Mouse (Mus musculus) granulocyte monocyte progenitor cell, adult 5-6 weeks (primary cell): ENCODE measurements around the gene Cutc. TPM values are rescaled to one million over a fixed set of nuclear protein-coding genes. Genes with fewer than 3 reads are reported as not detected.

Source experiments
- ATAC-seq: replicated peaks from 2 replicates; pipeline ENCODE4 v1.8.0; 2016; ENCODE audit warnings: mild to moderate bottlenecking, moderate TSS enrichment, inconsistent platforms; ENCODE audit not compliant: poor library complexity, severe bottlenecking
- total RNA-seq, 2 experiments: library from RNA; stranded (forward) in 1 of 2; stranded (reverse) in 1 of 2; fragments of 200-712, 200-1000 nt in 1 of 2; fragments of >200 nt in 1 of 2; fragmentation: Nextera tagmentation in 1 of 2; gene quantifications; 2 replicates each; pipeline ENCODE4 v1.2.3; 2014 to 2017

The Cutc gene
- total RNA-seq, 2 experiments from 2014 or later = 22.3 to 29.7 TPM

DNA sequence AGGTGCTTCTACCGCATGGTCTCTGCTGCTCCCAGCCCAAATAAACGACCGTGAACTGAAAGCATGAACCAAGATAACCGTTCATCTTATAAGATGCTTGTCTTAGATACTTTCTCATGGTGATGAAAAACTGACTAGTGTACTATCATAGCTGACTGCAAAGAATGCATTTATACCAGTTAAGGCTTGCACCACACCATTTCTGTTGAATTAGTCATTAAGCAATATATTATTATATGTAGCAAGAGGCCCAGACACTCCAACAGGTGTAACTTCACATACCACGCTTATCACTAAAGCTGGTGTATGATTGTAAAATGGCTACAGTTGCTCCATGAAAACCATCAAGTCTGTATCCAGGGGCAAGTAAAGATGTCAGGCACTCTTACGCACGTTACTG lies 37.0 kb downstream of the Cutc start:
- ATAC-seq = no peak

DNA sequence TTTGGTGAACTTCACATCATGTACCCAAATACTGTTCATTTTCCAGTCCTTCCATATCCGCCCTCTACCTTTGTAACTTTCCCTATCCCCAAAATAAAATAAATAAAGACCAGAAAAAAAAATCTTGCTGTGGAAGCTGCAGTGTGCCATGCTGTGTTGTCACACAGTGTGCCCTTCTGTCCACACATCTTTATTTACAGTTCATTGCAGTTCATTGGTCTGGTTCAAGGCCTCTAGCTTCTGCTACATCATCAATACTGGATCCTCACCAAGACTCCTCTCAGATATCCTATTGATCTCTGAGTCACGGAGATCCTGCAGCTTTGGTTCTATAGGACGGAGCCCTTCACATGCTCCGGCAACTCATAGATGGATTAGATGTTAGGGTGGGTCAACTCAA lies 39.7 kb downstream of the Cutc start:
- ATAC-seq = no peak

DNA sequence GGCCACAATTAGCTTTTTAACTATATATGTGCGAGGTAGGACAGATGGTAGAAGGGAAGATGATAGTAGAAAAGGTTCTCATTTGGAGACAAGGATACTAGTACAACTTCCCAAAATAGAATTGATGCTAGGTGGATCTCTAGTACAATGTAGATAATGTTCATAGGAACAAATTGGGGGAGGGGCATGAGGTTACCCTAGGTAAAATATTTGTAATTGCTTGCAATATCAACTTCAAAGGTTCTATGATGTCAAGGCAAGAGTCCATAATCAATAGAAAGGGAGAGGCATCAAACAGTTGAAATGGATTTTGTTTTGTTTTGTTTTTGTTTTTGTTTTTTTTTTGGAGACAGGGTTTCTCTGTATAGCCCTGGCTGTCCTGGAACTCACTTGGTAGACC lies 41.2 kb downstream of the Cutc start:
- no peak for ATAC-seq

DNA sequence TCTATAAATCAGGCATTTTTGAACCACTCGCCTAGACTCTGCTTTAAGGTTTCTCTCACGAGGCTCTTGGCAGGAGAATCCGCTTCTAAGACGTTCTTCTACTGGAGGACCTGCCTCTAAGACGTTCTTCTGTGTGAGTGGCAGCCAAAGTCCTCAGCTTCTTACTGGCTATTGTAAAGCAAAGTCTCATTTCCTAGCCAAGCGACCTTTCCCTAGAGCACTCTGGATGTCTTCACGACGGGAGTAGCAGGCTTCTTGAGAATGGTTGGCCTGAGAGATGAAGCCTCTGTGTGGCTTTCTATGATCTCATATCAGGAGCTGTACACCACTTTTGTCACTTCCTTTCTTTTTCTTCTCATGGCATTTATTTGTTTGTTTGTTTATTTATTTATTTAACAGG lies 42.7 kb downstream of the Cutc start:
- ATAC-seq = no peak

DNA sequence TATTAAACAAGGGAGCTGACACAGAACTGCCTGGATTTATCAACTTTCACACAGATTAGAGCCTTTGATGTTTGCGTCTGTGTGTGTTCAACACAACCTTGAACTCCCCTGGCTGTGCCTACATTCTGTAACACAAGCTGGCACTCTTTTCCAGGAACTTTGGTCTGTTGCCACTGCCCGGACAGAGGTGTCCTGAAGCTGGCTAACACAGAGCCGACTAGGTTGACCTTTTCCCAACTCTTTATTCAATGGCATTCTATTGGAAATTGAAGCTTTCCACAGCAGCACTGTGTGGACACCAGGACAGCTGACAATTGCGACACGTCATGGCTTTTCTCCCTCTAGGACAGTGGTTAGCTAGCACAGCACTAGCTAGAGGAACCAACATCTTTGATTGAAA lies 44.4 kb downstream of the Cutc start:
- peak; percentile 44 for ATAC-seq

DNA sequence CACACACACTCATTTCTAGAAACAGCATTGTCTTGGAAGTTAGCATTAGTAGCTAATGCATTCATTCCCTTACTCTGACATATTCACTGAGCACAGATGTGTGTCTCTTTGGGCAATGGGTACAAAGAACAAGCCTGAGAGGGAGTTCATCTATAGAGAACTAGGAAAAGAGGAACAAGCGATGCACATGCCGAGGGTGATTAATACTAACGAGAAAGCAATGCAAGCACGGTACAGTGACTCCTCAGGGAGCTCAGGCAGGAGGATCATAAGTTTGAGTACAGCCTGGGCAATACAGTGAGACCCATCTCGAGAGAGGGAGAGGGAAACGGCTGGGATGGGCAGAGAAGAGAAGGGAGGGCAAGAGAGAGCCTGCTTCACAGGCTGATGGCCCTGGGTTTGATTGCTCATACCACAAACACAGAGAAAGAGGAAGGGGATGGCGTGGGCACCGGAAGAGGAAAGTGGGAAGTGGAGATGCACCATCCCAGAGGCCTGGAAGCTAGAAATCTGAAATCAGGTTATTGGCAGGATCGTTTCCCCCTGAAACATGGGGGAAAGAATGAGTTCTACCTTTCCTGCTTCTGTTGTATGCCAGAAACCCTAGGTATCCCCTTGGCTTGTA lies 48.7 kb downstream of the Cutc start:
- peak; percentile 72 for ATAC-seq

DNA sequence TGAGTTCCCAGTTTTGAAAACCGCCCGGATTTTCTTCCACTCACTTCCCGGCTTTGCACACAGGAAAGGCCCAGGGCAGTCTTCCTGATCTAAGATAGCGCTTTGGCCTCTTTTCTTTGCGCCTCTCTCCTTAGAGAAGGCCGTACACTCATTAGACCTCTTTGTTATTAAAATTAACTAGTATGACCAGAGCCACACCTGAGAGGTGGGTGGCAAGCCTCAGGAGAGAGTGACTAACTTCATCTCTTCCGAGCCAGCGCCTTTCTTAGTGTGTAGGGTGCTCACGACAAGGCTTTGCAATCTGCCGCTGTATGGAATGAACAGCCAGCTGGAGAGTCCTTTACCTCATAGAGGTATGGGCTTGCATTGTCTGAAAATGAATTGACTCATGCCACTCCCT lies 51.1 kb downstream of the Cutc start:
- ATAC-seq = no peak

DNA sequence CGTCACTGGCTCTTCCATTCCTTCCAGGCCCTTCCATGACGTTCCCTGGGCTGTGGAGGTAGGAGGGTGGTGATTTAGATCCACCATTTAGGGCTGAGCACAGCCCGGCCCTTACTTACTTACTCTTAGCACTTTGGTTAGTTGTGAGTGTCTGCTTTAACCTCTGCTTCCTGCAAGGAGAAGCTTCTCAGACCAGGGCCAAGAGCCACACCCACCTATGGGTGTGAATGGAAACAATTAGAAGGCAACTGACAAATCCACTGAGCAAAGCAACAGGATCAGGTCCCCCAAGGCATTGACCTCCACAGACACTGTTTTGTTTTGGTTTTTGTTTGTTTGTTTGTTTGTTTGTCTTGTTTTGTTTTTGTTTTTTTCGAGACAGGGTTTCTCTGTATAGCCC lies 56.5 kb downstream of the Cutc start:
- peak; percentile 35 for ATAC-seq

DNA sequence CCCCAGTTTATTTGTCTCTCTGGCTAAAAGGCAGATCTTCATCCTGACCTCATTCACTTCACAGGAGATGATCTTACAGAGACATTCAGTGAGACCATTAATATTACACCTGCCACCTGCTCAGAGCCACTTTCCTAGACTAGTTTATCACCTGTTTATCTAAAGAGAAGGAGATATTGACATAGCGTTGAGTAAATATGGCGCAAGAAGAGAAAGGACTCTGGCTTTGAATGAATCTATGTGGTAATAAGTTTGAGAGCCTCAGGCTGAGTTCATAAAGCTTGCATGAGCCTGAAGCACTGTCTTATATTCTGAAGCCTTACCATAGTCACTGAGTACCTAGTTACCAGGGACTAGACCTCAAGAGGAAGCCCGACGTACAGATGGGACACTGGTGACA lies 58.6 kb downstream of the Cutc start:
- ATAC-seq = no peak

DNA sequence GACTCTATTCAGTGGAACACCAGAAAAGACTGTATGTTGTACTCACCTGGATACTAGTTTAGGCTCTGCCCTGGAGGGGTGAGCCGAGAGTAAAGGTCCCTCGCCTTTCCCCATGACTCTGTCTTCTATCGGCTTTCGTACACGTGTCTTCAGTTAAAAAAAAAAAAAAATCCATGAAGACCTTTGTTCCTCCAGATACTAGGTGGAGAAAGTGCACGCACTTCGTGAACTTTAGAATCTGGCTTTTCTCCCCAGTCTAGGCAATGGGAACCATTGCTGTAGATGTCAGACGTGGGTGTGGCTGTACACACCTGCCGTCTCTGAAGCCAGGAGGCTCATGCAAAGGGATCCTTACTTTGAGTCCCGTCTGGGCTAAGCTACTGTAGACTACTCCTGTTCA lies 60.5 kb downstream of the Cutc start:
- ATAC-seq = no peak

DNA sequence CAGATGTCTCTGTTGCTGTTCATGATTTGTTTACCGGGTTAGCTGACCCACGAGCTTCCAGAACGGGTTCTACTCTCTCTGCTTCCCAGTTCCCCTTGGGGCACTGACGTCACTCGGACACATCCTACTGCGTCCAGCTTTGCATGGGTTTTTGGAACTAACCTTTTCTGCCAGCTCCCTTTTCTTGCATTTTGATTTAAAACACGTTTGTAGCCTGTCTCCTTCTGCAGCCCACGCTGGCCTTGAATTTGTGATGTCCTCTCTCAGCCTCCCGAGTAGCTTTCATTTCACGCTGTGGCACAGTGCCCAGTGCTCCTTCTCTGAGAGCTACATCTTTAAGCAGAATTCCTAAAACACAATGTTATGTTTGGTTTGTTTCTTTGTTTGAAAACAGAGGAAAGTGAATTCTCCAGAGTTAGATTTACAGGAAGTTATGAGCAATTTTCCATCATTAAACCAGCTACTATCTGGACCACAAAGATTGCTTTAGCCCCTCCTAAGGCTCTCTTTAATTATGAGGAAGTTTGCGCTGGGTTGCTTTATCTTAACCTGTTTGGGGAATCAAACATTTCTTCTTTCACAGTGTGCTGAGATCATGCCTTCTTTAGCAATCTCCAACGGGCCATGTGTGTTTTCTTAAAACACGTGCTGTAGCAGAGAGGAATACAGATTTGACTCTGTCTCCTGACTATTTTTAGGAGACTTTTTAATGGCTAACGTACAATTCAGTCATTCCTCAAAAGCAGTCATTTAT lies 63.0 kb downstream of the Cutc start:
- peak; percentile 81 for ATAC-seq

Other genes with a start within 250 kb of the Cutc start
- 22.6 and 36.8 TPM in 2 replicates for gene Got1, start 228.4 kb upstream of the Cutc start, total RNA-seq (2014; fragmentation: Nextera tagmentation)
- gene Got1, start 228.4 kb upstream of the Cutc start, total RNA-seq (2017) = 17.3 and 21.5 TPM in 2 replicates
- gene Nkx2-3, start 140.7 kb upstream of the Cutc start, total RNA-seq (2014; fragmentation: Nextera tagmentation) = not detected in 2 replicates
- not detected in 2 replicates for gene Nkx2-3, start 140.7 kb upstream of the Cutc start, total RNA-seq (2017)
- 47.1 and 50.0 TPM in 2 replicates for gene Slc25a28, start 78.1 kb upstream of the Cutc start, total RNA-seq (2014; fragmentation: Nextera tagmentation)
- 36.0 and 36.1 TPM in 2 replicates for gene Slc25a28, start 78.1 kb upstream of the Cutc start, total RNA-seq (2017)
- 22.0 and 23.1 TPM in 2 replicates for gene Entpd7, start 63.3 kb upstream of the Cutc start, total RNA-seq (2014; fragmentation: Nextera tagmentation)
- 7.0 and 12.3 TPM in 2 replicates for gene Entpd7, start 63.3 kb upstream of the Cutc start, total RNA-seq (2017)
- 9.6 and 12.8 TPM in 2 replicates for gene Cox15, start within 50 bp of the Cutc start, total RNA-seq (2014; fragmentation: Nextera tagmentation)
- 14.7 and 17.1 TPM in 2 replicates for gene Cox15, start within 50 bp of the Cutc start, total RNA-seq (2017)
- 3.2 and 7.3 TPM in 2 replicates for gene Abcc2, start 29.2 kb downstream of the Cutc start, total RNA-seq (2014; fragmentation: Nextera tagmentation)
- 5.3 and 6.7 TPM in 2 replicates for gene Abcc2, start 29.2 kb downstream of the Cutc start, total RNA-seq (2017)
- gene Dnmbp, start 187.2 kb downstream of the Cutc start, total RNA-seq (2014; fragmentation: Nextera tagmentation) = 10.5 and 11.9 TPM in 2 replicates
- 7.4 and 8.3 TPM in 2 replicates for gene Dnmbp, start 187.2 kb downstream of the Cutc start, total RNA-seq (2017)
- gene Cpn1, start 233.6 kb downstream of the Cutc start, total RNA-seq (2014; fragmentation: Nextera tagmentation) = 0.28 TPM in 1 of 2 replicates, not detected in the other
- gene Cpn1, start 233.6 kb downstream of the Cutc start, total RNA-seq (2017) = 0.47 TPM in 1 of 2 replicates, not detected in the other